Mouse (Mus musculus) brain, embryonic 14.5 days (tissue): ENCODE measurements at regions not wholly inside any gene's neighbourhood (a gene's known extent, or its start where the extent isn't known, plus 50 kb on each side); places are given as distances from the start of the nearest gene placed in this dataset.
A peak's percentile ranks its signal among the peaks of the same experiment; 100 is the strongest.
"Not testable (repeated sequence)": the region's sequence is repeated elsewhere in the genome, so short reads cannot be mapped to it uniquely, and the experiment has no call there.

Experiments
- DNase-seq: peaks from one replicate; pipeline ENCODE4 v3.0.0-alpha.2; 2011; ENCODE audit warnings: low read depth
- CTCF ChIP-seq: fragments of 200-500 bp; IDR thresholded peaks from 2 replicates; pipeline ENCODE4 v1.5.1; 2012; ENCODE audit warnings: inconsistent platforms, mild to moderate bottlenecking, moderate library complexity, borderline replicate concordance; ENCODE audit not compliant: insufficient read depth, insufficient read length; ENCODE audit errors: extremely low read depth
- POLR2A ChIP-seq: fragments of 200-500 bp; IDR thresholded peaks from 2 replicates; pipeline ENCODE4 v1.6.1; 2012; ENCODE audit warnings: mild to moderate bottlenecking, inconsistent platforms, borderline replicate concordance; ENCODE audit not compliant: poor library complexity, insufficient read depth, insufficient read length, severe bottlenecking; ENCODE audit errors: extremely low read depth

- no peak for DNase-seq
- TF ChIP-seq CTCF (no peak), POLR2A (no peak)
Observed at GRCm38 (mm10) chr6:41163491-41163890, 128.2 kb upstream of the 2210010C04Rik start.

- DNase-seq = no peak
- TF ChIP-seq POLR2A = no peak
- TF ChIP-seq CTCF = no peak
Observed at GRCm38 (mm10) chr6:41161693-41162092, 126.4 kb upstream of the 2210010C04Rik start.

GRCm38 (mm10) chr6:41152101-41152500 lies 116.8 kb upstream of the 2210010C04Rik start:
- DNase-seq = no peak
- TF ChIP-seq POLR2A (no peak), CTCF (no peak)

GRCm38 (mm10) chr6:41151542-41151941 lies 116.2 kb upstream of the 2210010C04Rik start:
- TF ChIP-seq CTCF = no peak
- no peak for TF ChIP-seq POLR2A
- no peak for DNase-seq

- DNase-seq = no peak
- TF ChIP-seq CTCF = no peak
- TF ChIP-seq POLR2A = no peak
Observed at GRCm38 (mm10) chr6:41140916-41141315, 105.6 kb upstream of the 2210010C04Rik start.

GRCm38 (mm10) chr6:41137401-41137777 lies 102.1 kb upstream of the 2210010C04Rik start:
- not testable (repeated sequence) for DNase-seq

- peak; percentile 84; the same call in 1 of the 2 replicates for TF ChIP-seq CTCF
- TF ChIP-seq POLR2A = no peak
- peak; percentile 82 for DNase-seq
Observed at GRCm38 (mm10) chr6:41136717-41137400, 101.5 kb upstream of the 2210010C04Rik start.

GRCm38 (mm10) chr6:41135160-41135559 lies 99.9 kb upstream of the 2210010C04Rik start:
- DNase-seq = no peak
- no peak for TF ChIP-seq POLR2A
- TF ChIP-seq CTCF = no peak

GRCm38 (mm10) chr6:41129906-41130305 lies 94.6 kb upstream of the 2210010C04Rik start:
- TF ChIP-seq CTCF (no peak), POLR2A (no peak)
- no peak for DNase-seq

- TF ChIP-seq POLR2A (no peak), CTCF (no peak)
- DNase-seq = no peak
Observed at GRCm38 (mm10) chr6:41127816-41128215, 92.5 kb upstream of the 2210010C04Rik start.

- no peak for TF ChIP-seq CTCF
- no peak for TF ChIP-seq POLR2A
- no peak for DNase-seq
Observed at GRCm38 (mm10) chr6:41126855-41127254, 91.5 kb upstream of the 2210010C04Rik start.

- TF ChIP-seq POLR2A (no peak), CTCF (no peak)
- DNase-seq = no peak
Observed at GRCm38 (mm10) chr6:41121641-41122040, 86.3 kb upstream of the 2210010C04Rik start.
